Mouse (Mus musculus): ENCODE measurements around the gene Gm11541. TPM values are rescaled to one million over a fixed set of nuclear protein-coding genes. Genes with fewer than 3 reads are reported as not detected.
"Not testable (repeated sequence)": the region's sequence is repeated elsewhere in the genome, so short reads cannot be mapped to it uniquely, and the experiment has no call there.

Gm11541 gene
- polyA plus RNA-seq, 1 experiment from 2014 or later: not detected

DNA sequence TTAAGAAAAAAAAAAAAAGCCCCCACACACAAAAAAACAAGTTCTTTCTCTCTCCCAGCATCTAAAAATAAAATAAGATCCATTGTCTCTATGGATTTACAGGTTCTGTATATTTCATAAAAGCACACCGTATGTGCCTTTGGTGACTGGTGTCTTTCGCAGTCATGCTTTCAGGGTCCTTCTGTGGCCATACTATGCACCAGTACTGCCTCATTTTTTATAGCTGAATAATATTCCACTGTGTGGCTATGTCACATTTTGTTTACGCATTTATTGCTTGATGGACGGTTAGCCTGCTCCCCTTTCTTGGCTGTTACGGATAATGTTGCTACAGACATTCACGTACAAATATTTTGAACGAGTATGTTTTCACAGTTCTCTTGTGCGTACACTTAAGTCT, 51.3 kb downstream of the Gm11541 start:
- Histone ChIP-seq H3K4me3 (peak overlapping the region; percentile 77), H3K9me3 (no peaks in the 10 kb centered on the region), H3K27me3 (replicated peaks; ENCODE audit: low read depth, poor library complexity, severe bottlenecking) (no peaks in the 10 kb centered on the region), H3K36me3 (replicated peaks) (peaks cover 62% of the 10 kb centered on the region), H3K27ac (replicated peaks) (peak overlapping the region; percentile 97), H3K4me1 (peaks cover 25% of the 10 kb centered on the region)
- no peak for DNase-seq (ENCODE audit: low spot score)
- 48% methylated on average over 8 of the region's 8 CpGs for WGBS

DNA sequence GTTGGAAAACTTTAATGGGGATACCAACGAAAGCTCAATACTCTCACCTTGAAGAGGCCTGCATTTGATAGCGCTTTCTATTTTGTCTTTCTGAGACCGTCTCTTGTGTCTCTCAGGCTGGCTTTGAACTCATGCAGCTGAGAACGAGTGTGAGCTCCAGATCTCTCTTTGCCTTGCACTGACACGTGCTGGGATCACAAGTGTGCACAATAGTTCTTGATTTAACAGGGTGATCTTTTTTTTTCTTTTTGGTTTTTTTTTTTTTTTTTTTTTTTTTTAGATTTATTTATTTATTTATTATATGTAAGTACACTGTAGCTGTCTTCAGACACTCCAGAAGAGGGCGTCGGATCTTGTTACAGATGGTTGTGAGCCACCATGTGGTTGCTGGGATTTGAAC, 53.1 kb downstream of the Gm11541 start:
- H3K4me3 ChIP-seq; DNase-seq (ENCODE audit: low spot score); H3K9me3 ChIP-seq; H3K27me3 ChIP-seq (replicated peaks; ENCODE audit: low read depth, poor library complexity, severe bottlenecking); H3K27ac ChIP-seq (replicated peaks): not testable (repeated sequence)
- Histone ChIP-seq H3K36me3 (replicated peaks) (peaks cover 62% of the 10 kb centered on the region), H3K4me1 (peaks cover 25% of the 10 kb centered on the region)
- 90% methylated on average over 7 of the region's 7 CpGs for WGBS

GRCm38 (mm10) chr11:94646457-94646856, 57.8 kb downstream of the Gm11541 start:
- H3K27ac ChIP-seq (replicated peaks): no peak overlapping the region
- DNase-seq (ENCODE audit: low spot score): no peak
- peaks cover 97% of the 10 kb centered on the region for H3K36me3 ChIP-seq (replicated peaks)
- no peaks in the 10 kb centered on the region for H3K9me3 ChIP-seq
- peaks cover 6% of the 10 kb centered on the region; the same call in 1 of the 2 replicates for H3K4me1 ChIP-seq
- H3K27me3 ChIP-seq (replicated peaks; ENCODE audit: low read depth, poor library complexity, severe bottlenecking): no peaks in the 10 kb centered on the region
- H3K4me3 ChIP-seq: no peak overlapping the region
- 97% methylated on average over 4 of the region's 4 CpGs for WGBS

Other genes with a start within 250 kb of the Gm11541 start
- gene Cacna1g, start 230.3 kb downstream of the Gm11541 start, polyA plus RNA-seq (2016; fragmentation: Nextera tagmentation; extraction: Ambion mirVana): 6.5 and 13.5 TPM in 2 replicates
- not detected in 2 replicates for gene Spata20, start 218.3 kb downstream of the Gm11541 start, polyA plus RNA-seq (2016; fragmentation: Nextera tagmentation; extraction: Ambion mirVana)
- 4.5 and 4.7 TPM in 2 replicates for gene Epn3, start 204.5 kb downstream of the Gm11541 start, polyA plus RNA-seq (2016; fragmentation: Nextera tagmentation; extraction: Ambion mirVana)
- gene Mycbpap, start 182.8 kb downstream of the Gm11541 start, polyA plus RNA-seq (2016; fragmentation: Nextera tagmentation; extraction: Ambion mirVana): 2.7 and 3.6 TPM in 2 replicates
- 4.5 and 5.1 TPM in 2 replicates for gene Rsad1, start 155.2 kb downstream of the Gm11541 start, polyA plus RNA-seq (2016; fragmentation: Nextera tagmentation; extraction: Ambion mirVana)
- 0.09 and 0.11 TPM in 2 replicates for gene Chad, start 139.5 kb downstream of the Gm11541 start, polyA plus RNA-seq (2016; fragmentation: Nextera tagmentation; extraction: Ambion mirVana)
- gene Acsf2, start 102.6 kb downstream of the Gm11541 start, polyA plus RNA-seq (2016; fragmentation: Nextera tagmentation; extraction: Ambion mirVana): 3.9 and 4.1 TPM in 2 replicates
- gene Lrrc59, start 74.7 kb downstream of the Gm11541 start, polyA plus RNA-seq (2016; fragmentation: Nextera tagmentation; extraction: Ambion mirVana): 258 and 280 TPM in 2 replicates
- gene Mrpl27, start 50.7 kb downstream of the Gm11541 start, polyA plus RNA-seq (2016; fragmentation: Nextera tagmentation; extraction: Ambion mirVana): 141 and 153 TPM in 2 replicates
- gene Eme1, start 50.5 kb downstream of the Gm11541 start, polyA plus RNA-seq (2016; fragmentation: Nextera tagmentation; extraction: Ambion mirVana): 58.6 and 59.4 TPM in 2 replicates
- 15.1 and 16.3 TPM in 2 replicates for gene Xylt2, start 27.0 kb downstream of the Gm11541 start, polyA plus RNA-seq (2016; fragmentation: Nextera tagmentation; extraction: Ambion mirVana)
- gene Cdc34b, start 37.3 kb upstream of the Gm11541 start, polyA plus RNA-seq (2016; fragmentation: Nextera tagmentation; extraction: Ambion mirVana): 0.29 and 0.40 TPM in 2 replicates
- gene Tmem92, start 78.2 kb upstream of the Gm11541 start, polyA plus RNA-seq (2016; fragmentation: Nextera tagmentation; extraction: Ambion mirVana): not detected in 2 replicates
- 61.5 and 88.8 TPM in 2 replicates for gene Col1a1, start 231.7 kb upstream of the Gm11541 start, polyA plus RNA-seq (2016; fragmentation: Nextera tagmentation; extraction: Ambion mirVana)

Data from embryonic facial prominence, embryonic 10.5 days (tissue).